Mouse (Mus musculus) lung, adult 2 months (tissue): ENCODE measurements around the gene Cap1. TPM values are rescaled to one million over a fixed set of nuclear protein-coding genes. Genes with fewer than 3 reads are reported as not detected.
A peak's percentile ranks its signal among the peaks of the same experiment; 100 is the strongest.

Experiments used
- DNase-seq: peaks from one replicate; pipeline ENCODE4 v3.0.0; 2022
- H3K4me1 ChIP-seq: fragments of 200-500 bp; 2 replicates; pipeline ENCODE4 v1.6.1; 2011; ENCODE audit warnings: low read length; ENCODE audit not compliant: control insufficient read depth, insufficient read depth
- H3K4me3 ChIP-seq: fragments of 200-500 bp; replicated peaks from 2 replicates; pipeline ENCODE3; 2011; ENCODE audit warnings: low read depth, mild to moderate bottlenecking, control low read depth, low read length; ENCODE audit errors: extremely low read depth
- CTCF ChIP-seq: fragments of 200-500 bp; IDR thresholded peaks from 2 replicates; pipeline ENCODE4 v1.5.1; 2011; ENCODE audit warnings: mild to moderate bottlenecking, low read length, control low read depth; ENCODE audit not compliant: insufficient read depth
- POLR2A ChIP-seq: fragments of 200-500 bp; IDR thresholded peaks from 2 replicates; pipeline ENCODE4 v1.6.1; 2011; ENCODE audit warnings: low read depth, mild to moderate bottlenecking, control low read depth, low read length, borderline replicate concordance; ENCODE audit errors: extremely low read depth
- WGBS: fragments of 180-500 bp; shearing (Covaris S2); methylation state at CpG from one replicate; pipeline ENCODE4 v1.1.7; 2018; 5-methylcytosine and 5-hydroxymethylcytosine counted together
- polyA plus RNA-seq: library from polyadenylated mRNA; depleted of rRNA; stranded (reverse); fragments of >200 nt; gene quantifications from 2 replicates; pipeline ENCODE4 v1.2.3, GENCODE M21; 2012

The Cap1 gene
- polyA plus RNA-seq, 1 experiment = 124 TPM

DNA sequence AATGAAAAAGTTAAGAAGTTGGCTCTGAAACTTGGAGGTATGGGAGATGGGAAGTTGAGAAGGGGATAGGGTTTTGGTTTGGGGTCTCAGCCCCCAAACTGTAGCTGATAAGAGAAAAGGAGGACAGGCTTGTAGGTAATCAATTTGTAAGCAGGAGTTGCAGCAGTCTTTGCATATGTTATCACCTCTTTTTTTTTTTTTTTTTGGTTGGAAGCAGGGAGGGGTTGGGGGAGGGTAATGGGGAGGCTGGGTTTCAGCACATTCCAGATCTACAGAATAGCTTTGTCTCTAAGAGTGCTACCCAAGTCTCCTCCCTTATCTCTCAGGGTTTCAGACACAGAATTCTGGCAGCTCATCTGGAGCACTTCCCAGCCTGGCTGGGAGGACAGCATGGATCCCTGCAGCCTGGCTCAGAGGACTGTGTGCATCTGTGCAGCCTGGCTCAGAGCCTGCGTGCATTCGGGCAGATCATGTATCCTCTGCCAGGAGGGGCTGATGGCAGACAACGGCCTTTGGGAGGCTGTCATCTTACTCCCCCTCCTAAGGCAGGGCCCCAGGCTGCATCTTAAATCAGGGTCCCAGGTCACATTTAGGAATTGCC is 5.1 kb upstream of the Cap1 start:
- 22% methylated on average over 3 of the region's 3 CpGs for WGBS
- Histone ChIP-seq H3K4me1 (no peaks in the 10 kb centered on the region; the same call in 1 of the 2 replicates), H3K4me3 (no peak overlapping the region)
- no peak for TF ChIP-seq CTCF
- TF ChIP-seq POLR2A = no peak
- DNase-seq = no peak

DNA sequence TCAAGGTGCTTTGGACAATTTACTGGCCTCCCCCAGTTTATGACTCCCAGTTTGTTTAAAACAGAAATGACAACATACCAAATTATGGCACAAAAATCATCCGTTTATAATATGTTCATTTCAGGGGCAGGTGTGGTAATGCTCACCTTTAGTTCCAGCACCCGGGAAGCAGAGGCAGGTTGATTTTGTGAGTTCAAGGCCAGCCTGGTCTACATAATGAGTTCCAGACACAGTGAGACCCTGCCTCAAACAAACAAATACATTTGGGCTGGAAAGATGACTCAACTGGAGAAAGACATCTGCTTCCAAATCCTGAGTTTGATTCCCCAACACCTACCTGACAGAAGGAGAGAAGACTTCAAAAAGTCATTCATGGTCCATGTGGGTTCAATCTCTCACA is 1.5 kb upstream of the Cap1 start:
- 85% methylated on average over 2 of the region's 2 CpGs for WGBS
- TF ChIP-seq CTCF (no peak), POLR2A (no peak)
- Histone ChIP-seq H3K4me3 (no peak overlapping the region), H3K4me1 (peaks cover 3% of the 10 kb centered on the region; the same call in 1 of the 2 replicates)
- no peak for DNase-seq

- DNase-seq = no peak
- peaks cover 7% of the 10 kb centered on the region; the same call in 1 of the 2 replicates for H3K4me1 ChIP-seq
- H3K4me3 ChIP-seq = peak overlapping the region; percentile 85
- TF ChIP-seq CTCF (no peak), POLR2A (no peak)
- 5% methylated on average over 19 of the region's 19 CpGs for WGBS
These were observed 861 bp upstream of the Cap1 start for GRCm38 (mm10) chr4:122886579-122887254.

DNA sequence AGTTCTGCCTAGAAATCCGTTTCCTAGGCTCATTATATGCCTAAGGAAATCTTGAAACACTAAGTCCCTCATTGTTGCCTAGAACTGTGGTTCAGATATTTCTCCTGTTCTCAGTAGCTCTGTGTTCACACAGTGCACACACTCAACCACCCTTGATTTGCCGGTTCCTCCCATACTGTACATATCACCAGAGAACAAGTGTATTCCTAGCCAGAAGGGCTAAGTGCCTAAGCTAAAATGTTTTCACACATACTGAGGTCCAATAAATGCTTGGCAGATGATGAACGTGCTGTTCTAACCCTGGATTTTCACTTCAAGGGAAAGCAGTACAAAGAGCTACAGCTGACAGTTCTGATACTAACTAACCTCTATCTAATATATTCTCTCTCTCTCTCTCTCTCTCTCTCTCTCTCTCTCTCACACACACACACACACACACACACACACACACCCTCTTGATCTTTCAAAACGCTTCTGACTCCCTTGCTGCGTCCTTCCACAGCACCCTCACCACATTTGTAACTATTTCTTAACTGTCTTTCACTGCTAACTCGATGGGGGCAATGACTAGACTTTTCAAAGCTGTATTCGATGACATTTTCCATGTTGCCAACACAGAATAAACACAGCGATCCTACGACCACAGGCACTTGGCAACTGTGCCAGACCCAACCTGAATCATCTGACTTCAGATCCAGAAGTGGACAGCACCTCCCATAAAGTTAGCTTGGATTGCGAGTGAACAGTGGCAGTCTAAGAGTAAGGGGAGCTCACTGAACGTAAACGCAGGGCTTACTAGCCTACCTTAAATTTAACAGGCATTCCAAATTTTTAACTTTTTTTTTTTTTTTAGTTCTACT is 1.1 kb downstream of the Cap1 start:
- TF ChIP-seq CTCF = no peak
- TF ChIP-seq POLR2A = no peak
- Histone ChIP-seq H3K4me1 (peaks cover 13% of the 10 kb centered on the region), H3K4me3 (peak overlapping the region; percentile 84)
- no peak for DNase-seq
- 2% methylated on average over 12 of the region's 12 CpGs for WGBS

DNA sequence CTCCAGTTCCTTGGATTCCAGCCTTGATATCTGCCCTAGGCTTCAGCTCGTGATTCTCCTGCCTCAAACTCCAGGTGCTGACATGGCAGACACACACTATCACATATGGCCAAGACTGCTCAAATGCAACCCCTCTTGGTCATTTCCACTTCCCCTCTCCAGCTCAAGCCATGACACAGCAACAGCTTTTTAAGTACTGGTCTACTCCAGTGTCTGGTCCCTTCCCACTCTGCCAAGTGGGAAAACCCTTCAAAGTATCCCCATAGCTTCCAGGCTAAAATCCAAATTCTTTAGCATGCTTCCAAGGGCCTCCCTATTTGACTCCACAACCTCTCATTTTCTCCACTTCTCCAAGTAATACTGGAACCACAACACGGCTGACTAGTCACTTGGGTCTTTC is 1.8 kb downstream of the Cap1 start:
- Histone ChIP-seq H3K4me3 (peak overlapping the region; percentile 10), H3K4me1 (peaks cover 13% of the 10 kb centered on the region)
- TF ChIP-seq CTCF = no peak
- no peak for TF ChIP-seq POLR2A
- DNase-seq = no peak
- 25% methylated on average over 2 of the region's 2 CpGs for WGBS

DNA sequence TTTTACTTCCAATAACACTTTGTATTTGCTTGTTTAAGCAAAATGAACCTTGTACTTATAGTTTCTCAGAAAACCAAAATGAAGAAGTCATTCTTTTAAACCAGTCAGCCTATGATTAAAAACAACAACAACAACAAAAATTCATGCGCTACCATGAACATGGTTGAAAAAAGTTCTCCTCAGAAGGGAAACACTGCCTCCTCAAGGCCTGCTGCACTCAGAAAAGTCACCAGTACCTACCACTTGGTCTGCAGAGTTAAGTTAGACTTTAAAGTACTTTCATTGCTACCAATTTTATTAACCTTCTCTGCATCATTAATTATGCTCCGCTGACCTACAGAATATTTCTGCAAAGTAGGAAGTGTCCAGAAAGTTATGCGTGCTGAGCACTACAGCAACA is 2.6 kb downstream of the Cap1 start:
- TF ChIP-seq CTCF (no peak), POLR2A (no peak)
- DNase-seq = no peak
- Histone ChIP-seq H3K4me1 (peaks cover 20% of the 10 kb centered on the region), H3K4me3 (no peak overlapping the region)
- WGBS = 51% methylated on average over 3 of the region's 3 CpGs

DNA sequence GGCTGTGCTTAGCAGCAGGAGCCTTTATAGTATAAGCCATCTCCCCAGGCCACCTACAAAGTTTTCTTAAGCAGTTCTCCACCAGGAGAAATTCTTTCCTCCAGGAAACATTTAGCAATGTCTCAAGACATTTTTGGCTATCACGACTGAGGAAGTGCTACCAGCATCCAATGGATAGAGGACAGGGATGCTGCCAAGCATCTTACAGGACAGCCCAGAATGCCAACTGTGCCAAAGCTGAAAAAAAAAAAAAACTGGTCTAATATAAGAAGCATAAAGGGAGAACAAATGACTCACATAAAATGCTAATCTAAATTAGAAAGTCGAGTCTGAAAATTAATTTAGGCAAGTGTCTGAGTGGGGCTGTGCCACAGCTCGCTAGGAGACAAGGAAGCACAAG is 3.3 kb downstream of the Cap1 start:
- DNase-seq = no peak
- H3K4me3 ChIP-seq = no peak overlapping the region
- no peak for TF ChIP-seq POLR2A
- TF ChIP-seq CTCF = no peak
- H3K4me1 ChIP-seq = peaks cover 20% of the 10 kb centered on the region
- 32% methylated on average over 3 of the region's 3 CpGs for WGBS

- no peak for DNase-seq
- Histone ChIP-seq H3K4me1 (peaks cover 24% of the 10 kb centered on the region), H3K4me3 (no peak overlapping the region)
- no peak for TF ChIP-seq POLR2A
- no peak for TF ChIP-seq CTCF
- 38% methylated on average over 2 of the region's 2 CpGs for WGBS
These were observed 7.4 kb downstream of the Cap1 start for GRCm38 (mm10) chr4:122878333-122879070.

DNA sequence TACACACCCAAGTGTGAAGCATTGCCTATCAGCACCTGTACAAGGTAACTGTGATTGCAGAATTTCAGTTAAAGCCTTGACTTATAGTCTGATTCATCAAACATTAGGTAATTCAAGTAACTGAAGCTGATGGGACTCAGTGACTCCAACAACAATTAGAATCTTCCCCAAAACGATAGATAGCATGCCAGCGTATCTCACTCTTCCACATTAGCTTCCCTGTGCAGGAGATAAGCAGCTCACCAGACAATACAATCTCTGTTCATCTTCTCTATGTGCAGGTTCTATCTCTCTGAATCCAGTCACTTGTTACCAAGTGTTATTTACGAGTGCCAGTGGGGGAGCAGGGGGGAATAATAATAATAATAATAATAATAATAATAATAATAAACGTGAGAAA is 12.3 kb downstream of the Cap1 start:
- no peak for DNase-seq
- peaks cover 18% of the 10 kb centered on the region for H3K4me1 ChIP-seq
- TF ChIP-seq CTCF (no peak), POLR2A (no peak)
- H3K4me3 ChIP-seq = no peak overlapping the region
- WGBS = 58% methylated on average over 4 of the region's 4 CpGs

DNA sequence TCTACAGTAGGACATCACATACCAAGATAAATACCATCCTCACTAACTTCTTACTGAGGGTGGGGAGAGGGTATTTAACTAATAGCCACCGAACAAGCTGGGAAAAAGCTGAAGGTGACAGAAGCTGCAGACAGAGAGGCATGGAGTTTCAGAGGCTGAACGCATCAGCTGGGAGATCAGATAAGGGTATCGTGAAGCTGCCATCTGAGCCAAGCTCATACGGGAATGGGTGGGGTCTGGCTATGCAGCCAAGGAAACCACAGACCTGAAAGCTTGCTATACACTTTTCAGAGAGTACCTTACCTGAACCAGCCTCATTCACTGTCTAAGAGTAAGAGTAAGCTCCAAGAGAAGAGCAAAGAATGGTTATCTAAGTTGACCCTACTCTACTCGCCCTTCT is 12.9 kb downstream of the Cap1 start:
- TF ChIP-seq POLR2A (no peak), CTCF (no peak)
- DNase-seq = no peak

More for the DNA sequence above, 12.9 kb downstream of the Cap1 start:
- H3K4me3 ChIP-seq = no peak overlapping the region
- WGBS = 41% methylated on average over 5 of the region's 5 CpGs
- H3K4me1 ChIP-seq = peaks cover 16% of the 10 kb centered on the region
